Mouse (Mus musculus): ENCODE measurements around the gene Epha7. TPM values are rescaled to one million over a fixed set of nuclear protein-coding genes. Genes with fewer than 3 reads are reported as not detected.

The Epha7 gene
- polyA plus RNA-seq, 1 experiment, result 30.1 TPM

GRCm38 (mm10) chr4:28899373-28899772, 86.4 kb downstream of the Epha7 start:
- no peak for DNase-seq (ENCODE audit: extremely low spot score in 1 of 2, low spot score in 1 of 2)

- no peak for DNase-seq (ENCODE audit: extremely low spot score in 1 of 2, low spot score in 1 of 2)
These were observed 86.9 kb downstream of the Epha7 start for GRCm38 (mm10) chr4:28899783-28900182.

- no peak for DNase-seq (ENCODE audit: extremely low spot score in 1 of 2, low spot score in 1 of 2)
These were observed 88.6 kb downstream of the Epha7 start for GRCm38 (mm10) chr4:28901496-28901895.

- no peak for DNase-seq (ENCODE audit: extremely low spot score in 1 of 2, low spot score in 1 of 2)
These were observed 89.2 kb downstream of the Epha7 start for GRCm38 (mm10) chr4:28902004-28902704.

GRCm38 (mm10) chr4:28906985-28907384, 94.1 kb downstream of the Epha7 start:
- no peak for DNase-seq (ENCODE audit: extremely low spot score in 1 of 2, low spot score in 1 of 2)

GRCm38 (mm10) chr4:28910127-28910526, 97.2 kb downstream of the Epha7 start:
- DNase-seq (ENCODE audit: extremely low spot score in 1 of 2, low spot score in 1 of 2), result no peak

- DNase-seq (ENCODE audit: extremely low spot score in 1 of 2, low spot score in 1 of 2), result no peak
These were observed 99.1 kb downstream of the Epha7 start for GRCm38 (mm10) chr4:28912028-28912427.

- no peak for DNase-seq (ENCODE audit: extremely low spot score in 1 of 2, low spot score in 1 of 2)
These were observed 100.7 kb downstream of the Epha7 start for GRCm38 (mm10) chr4:28913613-28914012.

GRCm38 (mm10) chr4:28920645-28921044, 107.7 kb downstream of the Epha7 start:
- DNase-seq (ENCODE audit: extremely low spot score in 1 of 2, low spot score in 1 of 2), result no peak

GRCm38 (mm10) chr4:28926072-28926471, 113.1 kb downstream of the Epha7 start:
- DNase-seq (ENCODE audit: extremely low spot score in 1 of 2, low spot score in 1 of 2), result no peak

GRCm38 (mm10) chr4:28933431-28933830, 120.5 kb downstream of the Epha7 start:
- no peak for DNase-seq (ENCODE audit: extremely low spot score in 1 of 2, low spot score in 1 of 2)

- DNase-seq (ENCODE audit: extremely low spot score in 1 of 2, low spot score in 1 of 2), result no peak
These were observed 121.9 kb downstream of the Epha7 start for GRCm38 (mm10) chr4:28934802-28935201.

- DNase-seq (ENCODE audit: extremely low spot score in 1 of 2, low spot score in 1 of 2), result peak in 1 of 2 experiments; percentile 23
These were observed 122.6 kb downstream of the Epha7 start for GRCm38 (mm10) chr4:28935567-28935966.

GRCm38 (mm10) chr4:28940710-28941109, 127.8 kb downstream of the Epha7 start:
- no peak for DNase-seq (ENCODE audit: extremely low spot score in 1 of 2, low spot score in 1 of 2)

- no peak for DNase-seq (ENCODE audit: extremely low spot score in 1 of 2, low spot score in 1 of 2)
These were observed 131.3 kb downstream of the Epha7 start for GRCm38 (mm10) chr4:28944237-28944636.

GRCm38 (mm10) chr4:28960889-28961560, 148.1 kb downstream of the Epha7 start:
- no peak for DNase-seq (ENCODE audit: extremely low spot score in 1 of 2, low spot score in 1 of 2)

- DNase-seq (ENCODE audit: extremely low spot score in 1 of 2, low spot score in 1 of 2), result no peak
These were observed 154.8 kb downstream of the Epha7 start for GRCm38 (mm10) chr4:28967584-28968315.

GRCm38 (mm10) chr4:28998462-28999286, 185.7 kb downstream of the Epha7 start:
- no peak for DNase-seq (ENCODE audit: extremely low spot score in 1 of 2, low spot score in 1 of 2)

GRCm38 (mm10) chr4:28999287-28999595, 186.3 kb downstream of the Epha7 start:
- peak; percentile 7 to 31 for DNase-seq (ENCODE audit: extremely low spot score in 1 of 2, low spot score in 1 of 2)

GRCm38 (mm10) chr4:29010333-29010732, 197.4 kb downstream of the Epha7 start:
- DNase-seq (ENCODE audit: extremely low spot score in 1 of 2, low spot score in 1 of 2), result no peak

All from frontal cortex, adult 2 months (tissue).